Mouse (Mus musculus): ENCODE data around the gene Pappa.

Pappa gene

DNA sequence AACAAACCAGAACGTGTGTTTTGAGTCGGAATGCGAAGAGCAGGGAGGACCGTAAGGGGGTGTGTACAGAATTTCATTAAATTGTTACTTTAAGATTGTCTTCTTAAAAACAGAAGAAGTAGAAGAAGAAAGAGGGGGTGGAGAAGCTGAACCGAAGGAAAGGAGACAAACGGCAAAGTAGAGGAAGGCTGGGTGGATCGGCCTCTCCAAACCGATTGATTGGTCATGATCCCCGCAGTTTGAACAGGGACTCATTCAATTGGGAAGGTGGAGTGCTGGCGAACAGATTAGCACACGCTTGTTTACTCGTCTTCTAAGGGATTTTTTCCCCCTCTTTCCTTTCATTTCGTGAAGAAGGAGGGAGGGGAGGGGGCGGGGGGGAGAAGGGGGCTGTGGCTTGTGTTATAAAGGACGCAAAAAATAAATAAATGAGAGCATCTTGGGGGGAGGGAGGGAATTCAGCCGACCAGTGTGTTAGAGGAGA is at the start of gene Pappa:
Pappa (plus strand) TSS at position 434 of the 484 bp plus-strand sequence.
- no peak for DNase-seq (ENCODE audit: low spot score)

DNA sequence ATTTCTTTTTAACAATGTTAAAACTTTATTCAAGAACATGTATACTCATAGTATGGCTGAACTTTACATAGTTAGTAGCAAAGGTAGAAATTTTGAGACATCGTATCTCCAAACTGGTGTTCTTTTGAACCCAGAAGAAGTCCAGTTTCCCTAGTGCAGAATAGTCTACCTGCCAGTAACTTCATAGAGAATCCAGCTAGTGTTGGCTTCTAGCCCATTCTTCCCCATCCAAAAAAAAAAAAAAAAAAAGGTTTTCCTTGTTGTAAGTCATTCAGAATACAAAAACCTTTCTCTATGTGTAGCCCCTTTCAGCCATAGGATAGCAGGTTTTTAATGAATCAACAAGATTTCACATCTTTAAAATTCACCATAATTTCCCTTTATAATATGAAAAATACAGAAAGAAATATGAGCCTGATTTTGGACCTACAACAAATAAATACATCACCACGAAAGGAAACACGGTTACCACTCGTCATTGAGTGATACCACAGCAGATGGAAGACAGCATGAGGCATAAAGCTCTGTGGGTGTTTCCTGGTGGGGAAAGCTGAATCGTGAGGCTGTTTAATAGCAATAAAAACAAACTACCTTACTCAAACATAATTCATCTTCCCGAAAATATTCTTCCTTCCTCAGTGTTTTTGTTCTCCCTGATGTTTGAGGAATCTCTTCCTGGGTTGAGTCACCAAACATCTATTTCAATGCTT is 45.9 kb upstream of the Pappa start:
- DNase-seq (ENCODE audit: low spot score), result no peak

GRCm38 (mm10) chr4:65086864-65087263 is 37.1 kb upstream of the Pappa start:
- no peak for DNase-seq (ENCODE audit: low spot score)

DNA sequence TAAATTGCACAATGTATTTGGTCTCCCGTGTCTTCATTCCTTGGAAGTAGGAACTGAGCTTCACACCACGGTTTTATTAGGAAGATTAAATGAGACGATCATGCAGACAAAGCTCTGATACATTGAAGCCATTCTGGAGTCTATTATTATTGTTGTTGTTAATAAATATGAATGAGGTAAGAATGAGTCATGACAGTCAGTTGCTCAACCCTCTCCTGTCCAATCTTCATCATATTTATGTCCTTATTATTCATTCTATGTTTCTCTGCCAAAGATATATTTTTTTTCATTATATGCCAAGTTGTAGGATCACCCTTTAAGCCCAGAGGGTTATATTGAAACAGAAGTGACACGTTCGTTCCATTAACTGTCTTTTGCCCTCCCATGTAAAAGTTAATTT is 36.4 kb upstream of the Pappa start:
- no peak for DNase-seq (ENCODE audit: low spot score)

DNA sequence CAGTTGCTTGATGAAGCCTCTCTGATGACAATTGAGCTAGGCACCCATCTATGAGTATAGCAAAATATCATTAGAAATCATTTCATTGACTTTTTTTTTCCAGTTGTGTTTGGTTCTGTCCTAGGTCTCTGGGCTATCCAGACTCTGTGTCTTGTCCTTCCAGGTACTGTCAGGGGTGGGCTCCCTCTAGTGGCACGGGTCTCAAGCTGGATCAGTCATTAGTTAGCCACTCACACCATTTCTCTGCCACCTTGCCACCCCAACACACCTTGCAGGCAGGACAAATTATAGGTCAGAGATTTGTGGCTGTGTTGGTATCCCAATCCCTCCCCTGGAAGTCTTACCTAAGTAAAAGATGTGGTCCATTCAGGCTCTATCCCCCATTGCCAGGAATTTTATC is 31.8 kb upstream of the Pappa start:
- no peak for DNase-seq (ENCODE audit: low spot score)

DNA sequence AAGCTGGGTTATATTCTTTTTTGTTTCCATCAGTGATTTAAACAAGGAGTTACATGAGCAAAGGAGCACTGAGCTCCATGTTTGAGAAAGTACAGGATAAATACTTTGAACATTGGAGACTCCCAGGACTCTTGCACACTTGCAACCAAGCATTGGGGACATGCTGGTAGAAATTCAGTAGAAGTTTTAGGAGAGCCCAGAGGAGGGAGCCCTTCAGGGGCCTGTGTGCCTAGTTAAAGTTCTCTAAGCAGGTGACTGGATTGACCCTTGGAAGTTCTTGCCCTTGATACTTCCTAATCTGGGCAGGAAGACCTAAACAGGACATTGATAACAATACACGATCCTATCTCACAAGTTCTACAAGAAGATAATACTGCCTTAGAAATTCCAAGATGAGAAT is 3.6 kb upstream of the Pappa start:
- no peak for DNase-seq (ENCODE audit: low spot score)

- no peak for DNase-seq (ENCODE audit: low spot score)
These were observed 1.1 kb upstream of the Pappa start for GRCm38 (mm10) chr4:65122841-65123240.

GRCm38 (mm10) chr4:65124369-65125151 is 586 bp downstream of the Pappa start:
- DNase-seq (ENCODE audit: low spot score), result no peak

GRCm38 (mm10) chr4:65125341-65126332 is 1.7 kb downstream of the Pappa start:
- DNase-seq (ENCODE audit: low spot score), result no peak

GRCm38 (mm10) chr4:65126451-65127290 is 2.7 kb downstream of the Pappa start:
- DNase-seq (ENCODE audit: low spot score), result no peak

GRCm38 (mm10) chr4:65127291-65127590 is 3.3 kb downstream of the Pappa start:
- no peak for DNase-seq (ENCODE audit: low spot score)

- no peak for DNase-seq (ENCODE audit: low spot score)
These were observed 8.7 kb downstream of the Pappa start for GRCm38 (mm10) chr4:65132657-65133056.

GRCm38 (mm10) chr4:65134358-65134757 is 10.4 kb downstream of the Pappa start:
- DNase-seq (ENCODE audit: low spot score), result no peak

- no peak for DNase-seq (ENCODE audit: low spot score)
These were observed 11.1 kb downstream of the Pappa start for GRCm38 (mm10) chr4:65135109-65135508.

GRCm38 (mm10) chr4:65136541-65136940 is 12.6 kb downstream of the Pappa start:
- no peak for DNase-seq (ENCODE audit: low spot score)

- no peak for DNase-seq (ENCODE audit: low spot score)
These were observed 23.0 kb downstream of the Pappa start for GRCm38 (mm10) chr4:65146936-65147335.

GRCm38 (mm10) chr4:65153601-65154000 is 29.6 kb downstream of the Pappa start:
- no peak for DNase-seq (ENCODE audit: low spot score)

DNA sequence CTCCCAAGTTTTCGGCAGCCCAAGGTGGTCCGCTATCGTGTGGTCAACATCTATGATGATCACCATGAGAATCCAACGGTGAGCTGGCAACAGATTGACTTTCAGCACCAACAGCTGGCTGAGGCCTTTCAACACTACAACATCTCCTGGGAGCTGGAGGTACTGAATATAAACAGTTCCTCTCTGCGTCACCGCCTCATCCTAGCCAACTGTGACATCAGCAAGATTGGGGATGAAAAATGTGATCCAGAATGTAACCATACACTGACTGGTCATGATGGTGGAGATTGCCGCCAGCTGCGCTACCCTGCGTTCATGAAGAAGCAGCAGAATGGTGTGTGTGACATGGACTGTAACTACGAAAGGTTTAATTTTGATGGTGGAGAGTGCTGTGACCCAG is 32.3 kb downstream of the Pappa start:
- DNase-seq (ENCODE audit: low spot score), result no peak

DNA sequence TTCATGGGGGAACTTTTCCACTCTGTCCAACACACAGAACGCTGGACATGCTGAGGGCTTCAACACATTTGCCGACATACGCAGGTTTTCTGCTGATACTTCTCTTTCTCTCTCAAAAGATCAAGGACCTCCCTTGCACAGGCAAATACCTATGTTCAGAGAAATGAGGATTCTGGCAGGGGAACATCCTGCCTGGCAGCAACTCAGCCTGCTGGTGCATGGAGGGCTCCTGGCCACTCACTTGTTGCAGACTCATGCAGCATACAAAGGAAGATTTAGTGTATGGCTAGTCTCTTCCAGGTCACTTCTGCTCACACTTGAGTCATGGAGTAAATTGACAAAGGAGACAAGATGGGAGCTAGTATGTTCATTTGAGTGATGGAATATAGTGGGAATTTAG is 34.7 kb downstream of the Pappa start:
- no peak for DNase-seq (ENCODE audit: low spot score)

DNA sequence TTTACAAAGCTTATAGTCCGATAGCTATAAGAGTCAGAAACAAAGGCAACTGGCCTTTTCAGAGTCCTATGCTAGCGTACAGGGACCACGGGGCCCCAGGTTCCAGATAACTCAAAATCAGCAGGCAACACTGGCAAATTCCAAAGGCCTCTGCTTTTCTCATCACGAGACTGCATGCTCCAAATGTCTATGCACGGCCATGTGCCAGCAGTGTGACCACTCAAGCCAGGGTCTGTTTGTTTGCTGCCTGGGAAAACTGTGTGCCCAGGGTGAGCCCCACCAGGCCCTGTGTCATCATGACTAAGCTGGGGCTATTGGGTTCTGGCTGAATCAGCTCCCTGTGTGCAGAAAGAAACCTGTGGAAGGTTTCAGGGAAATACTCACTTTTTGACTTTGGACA is 35.5 kb downstream of the Pappa start:
- no peak for DNase-seq (ENCODE audit: low spot score)

DNA sequence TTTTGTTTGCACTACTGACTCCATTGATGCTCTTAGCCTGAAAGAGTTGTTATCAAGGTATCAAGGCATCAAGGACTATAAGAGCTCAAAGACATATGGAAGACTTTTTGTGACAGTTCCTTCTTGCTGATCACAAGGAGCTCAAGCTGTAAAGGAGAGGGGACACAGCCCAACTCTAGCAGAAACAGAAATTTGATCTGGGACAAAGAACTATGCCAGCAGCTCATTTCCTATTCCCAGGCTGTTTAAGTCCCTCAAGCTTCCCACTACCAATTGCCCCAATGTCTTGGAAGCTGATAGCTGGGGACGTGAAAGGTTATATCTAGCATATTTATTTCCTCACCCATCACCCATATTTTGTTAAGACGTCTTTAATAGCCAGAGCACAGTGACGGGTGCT is 39.7 kb downstream of the Pappa start:
- no peak for DNase-seq (ENCODE audit: low spot score)

Data from ovary, adult 18-20 months (tissue).